Mouse (Mus musculus): ENCODE data around the gene Mtif2.

DNA sequence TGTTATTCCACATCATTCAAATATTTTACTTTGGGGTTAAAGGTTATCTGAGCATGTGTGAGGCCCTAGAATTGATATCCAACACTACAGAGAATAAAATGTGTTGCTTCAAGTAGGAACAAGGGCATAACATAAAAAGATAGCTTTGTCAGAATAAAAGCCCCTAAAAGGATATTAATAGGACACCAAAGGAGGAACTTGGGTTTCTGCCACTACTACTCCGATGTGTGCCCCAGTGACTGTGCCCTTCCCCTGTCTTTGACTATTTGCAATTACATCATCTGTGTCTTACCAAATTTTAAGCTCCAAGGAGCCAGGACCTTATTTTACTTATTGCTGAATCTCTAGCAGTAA lies 23.2 kb downstream of the Mtif2 start:
- TF ChIP-seq CTCF (IDR thresholded peaks at IDR 0.05; ENCODE audit: extremely low read depth, insufficient read length, insufficient replicate concordance, low read depth, low read length) (no peak), POLR2A (IDR thresholded peaks at IDR 0.05; ENCODE audit: low read depth, low read length) (no peak)
